Comparison of ENCODE assay signal across 25 mouse cellular contexts in the genomic region with DNA sequence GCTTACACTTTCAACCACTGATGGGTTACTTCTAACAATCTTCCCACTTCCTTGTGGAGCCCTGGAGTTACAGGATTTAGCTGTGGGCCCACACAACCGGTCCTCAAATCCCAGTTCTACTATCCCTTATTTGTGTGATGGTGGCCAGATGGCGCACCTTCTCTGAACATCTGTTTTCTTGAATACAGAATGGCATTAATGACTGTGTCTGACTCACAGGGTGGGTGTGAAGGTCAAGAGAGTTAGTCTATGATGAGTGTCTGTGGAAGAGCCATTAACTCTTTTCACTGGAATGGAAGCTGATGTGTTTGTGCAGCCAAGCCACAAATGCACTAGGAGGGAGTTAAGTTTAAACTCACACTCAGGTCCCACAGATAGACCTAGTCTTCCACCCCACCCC.
"Had no signal": no experiment of that assay in that cellular context is flagged by ENCODE, and none has a peak within 500 bp of the region (broad histone marks: within the 10 kb centered on the region; RNA-seq: fewer than 3 reads in every experiment).

No protein-coding gene starts in this region.

- H3K4me1 ChIP-seq: heart, embryonic 10.5 days; heart, embryonic 12.5 days; hindbrain, embryonic 10.5 days; hindbrain, embryonic 12.5 days; hindbrain, embryonic 15.5 days; kidney, embryonic 15.5 days; limb, embryonic 10.5 days; limb, embryonic 12.5 days; liver, embryonic 13.5 days had no signal

- H3K4me3 ChIP-seq: heart, adult 2 months; heart, embryonic 10.5 days; heart, embryonic 12.5 days; hindbrain, embryonic 10.5 days; hindbrain, embryonic 12.5 days; hindbrain, embryonic 15.5 days; kidney, embryonic 15.5 days; left cerebral cortex, adult 2 months; limb, embryonic 10.5 days; limb, embryonic 12.5 days; liver, embryonic 13.5 days had no signal

- H3K9me3 ChIP-seq: heart, embryonic 10.5 days; heart, embryonic 12.5 days; hindbrain, embryonic 10.5 days; hindbrain, embryonic 12.5 days; hindbrain, embryonic 15.5 days; kidney, embryonic 15.5 days; limb, embryonic 10.5 days; limb, embryonic 12.5 days; liver, embryonic 13.5 days had no signal

- ATAC-seq: hindbrain, postnatal 0 days; intestine, embryonic 16.5 days had no signal

- H3K36me3 ChIP-seq: heart, embryonic 10.5 days; heart, embryonic 12.5 days; hindbrain, embryonic 10.5 days; hindbrain, embryonic 12.5 days; hindbrain, embryonic 15.5 days; kidney, embryonic 15.5 days; limb, embryonic 10.5 days; limb, embryonic 12.5 days; liver, embryonic 13.5 days had no signal

- H3K27ac ChIP-seq: heart, adult 2 months; heart, embryonic 10.5 days; hindbrain, embryonic 10.5 days; hindbrain, embryonic 12.5 days; hindbrain, embryonic 15.5 days; hindbrain, postnatal 0 days; kidney, embryonic 15.5 days; kidney, postnatal 0 days; left cerebral cortex, adult 2 months; limb, embryonic 10.5 days; limb, embryonic 12.5 days; liver, embryonic 13.5 days had no signal

- H3K27me3 ChIP-seq: heart, embryonic 12.5 days; hindbrain, embryonic 12.5 days; hindbrain, embryonic 15.5 days; limb, embryonic 12.5 days; liver, embryonic 13.5 days had no signal

- DNase-seq: gastrocnemius, postnatal 14 days; gastrocnemius, postnatal 36 days; heart, adult 11 months; heart, adult 2 months; heart, postnatal 10 days; heart, postnatal 4 days; kidney, adult 11 months; kidney, adult 2 months; kidney, adult 9 months; kidney, postnatal 14 days; kidney, postnatal 36 days; liver; liver, embryonic 13.5 days had no signal
